7 mouse cellular contexts compared by ENCODE assay signal in genomic region chr6:136672467-136672866, GRCm38 (mm10). TPM values are rescaled to one million over a fixed set of nuclear protein-coding genes. Genes with fewer than 3 reads are reported as not detected.
DNase-seq lines count a peak whose midpoint lies in the region; ATAC-seq lines count a peak whose summit lies in the region.

No protein-coding gene starts in this region.

- peak overlapping the region; percentile 37 for H3K27ac ChIP-seq in lung, embryonic 15.5 days

- 38% methylated on average over 7 of the region's 7 CpGs for WGBS in lung, embryonic 15.5 days

- peaks cover 9% of the 10 kb centered on the region; the same call in 1 of the 2 replicates for H3K4me1 ChIP-seq in lung, embryonic 15.5 days

- DNase-seq in 3134 (ENCODE audit: extremely low read depth, insufficient read length, low spot score) (peak; percentile 60), MEL-GATA-1-ER (ENCODE audit: extremely low read depth, low read depth) (peak; percentile 69)
- DNase-seq in frontal cortex, postnatal 25 days (ENCODE audit: low spot score in 2 of 2): peak; percentile 17 to 41
- no peak for DNase-seq in retina, postnatal 1 day
- no peak for DNase-seq in natural killer cell, adult 2 months (ENCODE audit: low spot score in 2 of 2)

- no peak overlapping the region for H3K9ac ChIP-seq in lung, embryonic 15.5 days

- H3K4me2 ChIP-seq in lung, embryonic 15.5 days: peak overlapping the region; percentile 26; the same call in 1 of the 2 replicates

- H3K36me3 ChIP-seq in lung, embryonic 15.5 days: no peaks in the 10 kb centered on the region

- peak; percentile 73 to 74 for ATAC-seq in hematopoietic stem cell, adult 5-6 weeks (replicated peaks in 1 of 2; ENCODE audit: insufficient read depth in 1 of 2, low FRiP score in 2 of 2, low TSS enrichment in 1 of 2, low read depth in 1 of 2, poor library complexity in 2 of 2, severe bottlenecking in 2 of 2)
- peak; percentile 88 for ATAC-seq in lung, embryonic 15.5 days (ENCODE audit: borderline replicate concordance, extremely low read depth, low FRiP score, low TSS enrichment)

- no peaks in the 10 kb centered on the region for H3K27me3 ChIP-seq in lung, embryonic 15.5 days

- no peak overlapping the region for H3K4me3 ChIP-seq in lung, embryonic 15.5 days

- no peaks in the 10 kb centered on the region for H3K9me3 ChIP-seq in lung, embryonic 15.5 days

RNA-seq across cellular contexts. Expression of gene Plbd1, which starts 10.7 kb away (rescaled TPM):
- total RNA-seq in hematopoietic stem cell, adult 5-6 weeks (2017): 13.3 and 38.4 TPM in 2 replicates
- 4.0 and 4.9 TPM in 2 replicates for polyA plus RNA-seq in lung, embryonic 15.5 days (2015; fragmentation: Nextera tagmentation; extraction: Ambion mirVana)

Comparison
In these comparisons a context has a peak if more than half of its experiments do, and no peak if none do; other contexts are left out.
1. DNase-seq: peak in 3134 (single experiment), MEL-GATA-1-ER (single experiment) and frontal cortex, postnatal 25 days (2 of 2); none in retina, postnatal 1 day (single experiment) and natural killer cell, adult 2 months (0 of 2).